Mouse (Mus musculus) embryonic fibroblast, embryonic 13.5 days (primary cell): ENCODE results near the gene Pdgfa. TPM values are rescaled to one million over a fixed set of nuclear protein-coding genes. Genes with fewer than 3 reads are reported as not detected.

Source experiments
- H3K27ac ChIP-seq: 2 replicates; pipeline ENCODE4 v1.5.1; 2012; ENCODE audit warnings: low read length, control low read depth, inconsistent platforms; ENCODE audit not compliant: insufficient read depth
- H3K4me1 ChIP-seq: 2 replicates; pipeline ENCODE4 v1.6.1; 2011; ENCODE audit warnings: low read length; ENCODE audit not compliant: control insufficient read depth, insufficient read depth
- H3K4me3 ChIP-seq: 2 replicates; pipeline ENCODE4 v1.5.1; 2011; ENCODE audit warnings: mild to moderate bottlenecking, control low read depth, low read length; ENCODE audit not compliant: insufficient read depth
- CTCF ChIP-seq: IDR thresholded peaks from 2 replicates; pipeline ENCODE4 v1.5.1; 2011; ENCODE audit warnings: mild to moderate bottlenecking, control low read depth, low read length, moderate library complexity, borderline replicate concordance; ENCODE audit not compliant: insufficient read depth
- POLR2A ChIP-seq: IDR thresholded peaks from 2 replicates; pipeline ENCODE4 v1.6.1; 2011; ENCODE audit warnings: low read depth, mild to moderate bottlenecking, control low read depth, low read length, moderate library complexity
- polyA plus RNA-seq: library from polyadenylated mRNA; stranded (reverse); fragments of >200 nt; gene quantifications from 2 replicates; pipeline ENCODE4 v1.2.4, GENCODE M21; 2011; ENCODE audit warnings: low read depth; ENCODE audit not compliant: missing spikeins, insufficient read length

Gene Pdgfa
- polyA plus RNA-seq, 1 experiment: 32.4 TPM

DNA sequence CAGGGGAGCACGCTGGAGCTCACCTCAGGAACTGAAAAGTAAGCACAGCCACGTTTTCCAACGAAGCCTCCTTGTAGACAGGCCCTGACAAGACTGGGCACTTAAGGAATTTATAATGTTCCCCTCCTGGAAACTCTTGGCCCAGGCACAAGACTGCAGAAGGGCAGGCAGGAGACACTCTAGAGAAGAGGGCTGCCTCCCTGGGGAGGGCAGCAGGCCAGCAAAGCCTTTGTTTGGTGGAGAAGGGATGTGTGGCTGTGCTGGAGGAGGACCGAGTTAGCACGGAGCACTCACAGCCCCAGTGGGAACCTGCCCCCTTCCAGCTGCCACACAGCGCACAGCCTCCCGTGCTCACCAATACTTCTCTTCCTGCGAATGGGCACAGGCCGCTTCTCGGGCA is 9.2 kb downstream of the Pdgfa start:
- no peak overlapping the region for H3K4me3 ChIP-seq
- H3K27ac ChIP-seq: no peak overlapping the region
- no peak for TF ChIP-seq POLR2A
- no peak for TF ChIP-seq CTCF
- peaks cover 10% of the 10 kb centered on the region; the same call in 1 of the 2 replicates for H3K4me1 ChIP-seq

DNA sequence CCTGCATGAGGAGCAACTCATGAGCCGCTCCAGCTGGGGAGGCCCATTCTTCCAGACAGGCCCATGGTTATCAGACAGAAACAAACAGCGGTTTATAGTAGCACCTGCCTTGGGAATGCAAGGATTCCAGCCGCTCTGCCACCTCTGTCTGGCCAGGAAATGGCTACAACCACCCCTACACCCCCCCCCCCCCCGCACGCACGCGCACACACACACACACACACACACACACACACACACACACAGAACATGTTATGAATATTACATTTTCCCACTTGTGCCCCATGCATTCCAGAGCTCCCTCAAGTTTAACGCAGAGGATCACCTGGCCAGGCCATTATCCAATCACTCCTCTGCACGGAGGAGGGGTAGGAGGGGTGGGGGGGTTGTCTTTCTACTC is 15.2 kb downstream of the Pdgfa start:
- TF ChIP-seq CTCF (no peak), POLR2A (no peak)
- H3K4me1 ChIP-seq: peaks cover 2% of the 10 kb centered on the region; the same call in 1 of the 2 replicates

DNA sequence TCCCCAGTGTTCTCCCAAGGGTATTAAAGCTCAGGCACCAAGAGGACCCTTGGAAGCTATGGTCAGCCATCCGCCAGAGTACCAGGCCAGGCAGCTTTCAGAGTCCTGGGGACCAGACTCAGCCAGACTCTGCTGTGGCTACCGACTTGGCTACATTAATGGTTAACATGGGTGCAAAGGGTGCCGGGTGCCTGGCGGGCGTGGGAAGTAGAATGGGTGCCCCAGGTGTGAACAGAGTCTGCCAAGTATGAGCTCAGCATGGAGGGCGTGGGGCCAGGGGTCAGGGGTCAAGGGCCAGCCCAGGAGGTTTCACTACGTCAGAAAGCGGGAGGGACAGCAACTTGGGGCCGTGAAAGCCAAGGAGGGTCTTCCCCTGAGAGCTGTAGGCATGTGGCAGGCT is 16.6 kb downstream of the Pdgfa start:
- H3K27ac ChIP-seq: no peak overlapping the region
- no peak overlapping the region for H3K4me3 ChIP-seq
- peaks cover 2% of the 10 kb centered on the region; the same call in 1 of the 2 replicates for H3K4me1 ChIP-seq
- TF ChIP-seq POLR2A: no peak
- TF ChIP-seq CTCF: no peak

More for the DNA sequence above, 15.2 kb downstream of the Pdgfa start:
- Histone ChIP-seq H3K27ac (no peak overlapping the region), H3K4me3 (no peak overlapping the region)

DNA sequence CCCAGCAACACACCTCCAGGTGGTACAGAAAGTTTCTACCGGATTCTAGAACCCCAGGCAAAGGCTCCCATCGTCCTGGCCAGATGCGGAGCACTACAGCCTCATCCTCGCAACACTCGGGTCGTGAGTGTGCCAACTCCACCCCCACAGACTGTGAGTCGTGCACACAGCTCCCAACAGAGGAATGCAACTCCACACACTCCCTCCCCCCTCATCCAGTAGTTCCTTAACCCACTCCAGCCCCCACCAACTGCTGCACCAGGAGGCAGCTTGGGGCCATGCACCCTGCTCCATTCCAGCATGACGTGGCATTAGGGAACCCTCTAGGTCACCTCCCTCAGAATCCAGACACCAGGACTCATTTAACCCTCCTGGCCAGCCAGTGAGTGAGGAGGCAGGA is 17.3 kb downstream of the Pdgfa start:
- Histone ChIP-seq H3K4me3 (no peak overlapping the region), H3K27ac (no peak overlapping the region), H3K4me1 (peaks cover 2% of the 10 kb centered on the region; the same call in 1 of the 2 replicates)
- TF ChIP-seq CTCF (no peak), POLR2A (no peak)

- TF ChIP-seq CTCF: no peak
- TF ChIP-seq POLR2A: no peak
- Histone ChIP-seq H3K27ac (no peak overlapping the region), H3K4me1 (peaks cover 2% of the 10 kb centered on the region; the same call in 1 of the 2 replicates), H3K4me3 (no peak overlapping the region)
Measured at GRCm38 (mm10) chr5:138977759-138978158, 19.4 kb downstream of the Pdgfa start.

DNA sequence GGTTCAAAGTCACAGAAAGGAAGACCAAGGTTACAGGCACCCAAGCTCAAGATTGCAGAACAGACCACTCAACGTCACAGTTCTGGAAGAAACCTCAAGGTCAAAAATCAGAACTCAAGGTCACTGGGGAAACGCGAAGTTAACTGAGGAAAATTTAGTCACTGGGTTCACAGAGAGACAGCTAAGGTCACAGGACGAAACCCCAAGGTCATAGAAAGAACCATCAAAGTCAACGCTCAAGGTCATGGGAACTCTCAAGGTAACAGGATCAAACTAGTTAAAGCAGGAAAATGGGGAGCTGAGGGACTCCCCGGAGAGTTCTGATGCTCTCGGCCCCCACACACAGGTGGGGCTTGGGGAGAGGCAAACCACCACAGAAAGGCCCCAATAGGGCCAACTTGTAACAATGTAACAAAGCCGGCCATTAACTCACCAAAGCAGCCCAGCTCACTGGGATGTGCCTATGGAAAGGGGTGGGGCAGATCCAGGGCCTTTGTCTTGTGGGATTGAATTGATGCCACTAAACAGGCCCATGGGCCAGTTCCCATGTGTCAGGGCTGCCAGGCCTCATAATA is 22.2 kb downstream of the Pdgfa start:
- TF ChIP-seq POLR2A (no peak), CTCF (no peak)
- peaks cover 6% of the 10 kb centered on the region for H3K4me1 ChIP-seq
- H3K27ac ChIP-seq: no peak overlapping the region
- H3K4me3 ChIP-seq: no peak overlapping the region

- TF ChIP-seq CTCF (no peak), POLR2A (no peak)
- Histone ChIP-seq H3K4me1 (peaks cover 4% of the 10 kb centered on the region), H3K4me3 (no peak overlapping the region), H3K27ac (no peak overlapping the region)
Measured at GRCm38 (mm10) chr5:138973480-138973879, 23.7 kb downstream of the Pdgfa start.

DNA sequence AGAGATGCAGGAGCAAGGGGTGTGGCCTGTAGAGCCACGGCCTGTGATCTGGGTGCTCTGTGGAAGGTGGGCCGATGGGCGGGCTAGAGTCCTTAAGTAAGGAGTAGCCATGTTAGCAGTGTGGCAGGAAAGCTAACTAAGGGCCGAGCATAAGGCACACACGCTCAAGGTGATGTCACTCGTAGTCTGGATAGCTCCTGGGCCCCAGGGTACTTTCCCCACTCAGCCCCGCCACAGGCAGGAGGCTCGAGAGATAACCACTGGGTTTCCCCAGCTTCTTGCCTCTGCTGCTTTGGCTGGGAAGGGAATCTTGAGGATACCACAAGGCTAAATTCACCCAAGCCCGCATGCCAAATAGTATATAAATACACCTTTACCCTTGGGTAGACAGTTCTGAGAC is 25.8 kb downstream of the Pdgfa start:
- Histone ChIP-seq H3K4me1 (peaks cover 4% of the 10 kb centered on the region), H3K27ac (no peak overlapping the region)
- TF ChIP-seq POLR2A (no peak), CTCF (no peak)

GRCm38 (mm10) chr5:138970056-138970490 is 27.1 kb downstream of the Pdgfa start:
- H3K27ac ChIP-seq: no peak overlapping the region

More for the DNA sequence above, 25.8 kb downstream of the Pdgfa start:
- no peak overlapping the region for H3K4me3 ChIP-seq

DNA sequence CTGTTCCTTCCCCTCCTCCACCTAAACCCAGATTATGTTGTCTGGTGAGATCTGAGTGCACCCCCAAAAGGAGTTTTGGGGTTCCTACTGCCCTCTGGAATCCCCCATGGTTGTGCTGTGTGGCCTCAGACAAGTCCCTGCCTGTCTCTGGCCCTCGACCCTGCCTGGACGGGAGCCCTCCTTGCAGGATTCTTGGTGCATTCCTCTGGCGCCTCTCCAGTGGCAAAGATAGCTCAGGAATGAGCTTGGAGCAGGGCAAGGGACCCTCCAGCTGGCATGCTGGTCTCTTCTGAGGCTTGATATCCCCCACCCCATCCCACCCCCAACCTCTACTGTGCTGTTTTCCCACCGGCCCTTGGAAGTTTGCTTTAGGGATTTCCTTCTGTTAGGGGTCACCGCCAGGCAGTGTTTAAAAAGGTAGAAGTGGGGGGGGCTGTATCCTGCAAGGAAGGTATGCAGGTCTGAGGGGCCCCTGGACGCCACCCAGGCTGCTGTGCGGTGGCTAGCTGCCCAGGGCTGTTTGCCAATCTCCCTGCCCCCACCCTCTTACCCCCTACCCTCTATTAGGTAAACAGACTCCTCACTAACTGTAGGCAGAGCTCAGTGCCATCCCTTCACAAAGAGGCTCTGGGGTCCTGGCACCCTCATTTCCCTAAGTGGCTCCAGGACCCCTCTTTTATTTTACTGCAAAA is 31.0 kb downstream of the Pdgfa start:
- no peak for TF ChIP-seq CTCF
- TF ChIP-seq POLR2A: no peak
- Histone ChIP-seq H3K4me3 (no peak overlapping the region), H3K27ac (no peak overlapping the region), H3K4me1 (peaks cover 4% of the 10 kb centered on the region)

More at GRCm38 (mm10) chr5:138970056-138970490, 27.1 kb downstream of the Pdgfa start:
- Histone ChIP-seq H3K4me1 (peaks cover 4% of the 10 kb centered on the region), H3K4me3 (no peak overlapping the region)
- TF ChIP-seq POLR2A (no peak), CTCF (no peak)
